Mouse (Mus musculus): Measurements from ENCODE around the gene Adprhl1. TPM values are rescaled to one million over a fixed set of nuclear protein-coding genes. Genes with fewer than 3 reads are reported as not detected.
A peak's percentile ranks its signal among the peaks of the same experiment; 100 is the strongest.

The Adprhl1 gene
- polyA plus RNA-seq, 1 experiment from 2014 or later: 18.1 TPM

DNA sequence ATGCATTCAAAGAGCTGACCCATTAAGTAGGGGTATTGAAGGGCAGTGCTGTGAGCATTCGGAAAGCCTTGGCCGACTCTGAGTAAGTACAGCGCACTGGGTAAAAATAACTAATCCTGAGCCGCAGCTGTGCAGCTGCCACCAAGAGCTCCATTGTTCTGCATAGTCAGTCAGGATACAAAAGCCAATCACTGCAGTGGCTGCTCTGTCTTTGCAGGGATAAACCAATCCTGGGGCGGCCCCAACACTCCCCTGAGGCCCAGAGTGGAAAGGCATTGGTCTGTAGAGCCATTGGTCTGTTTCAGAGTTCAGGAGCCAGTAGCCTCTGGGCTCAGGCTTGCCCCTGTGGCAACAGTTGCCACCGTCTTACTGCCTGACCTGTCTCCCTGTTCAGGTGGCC is 27.7 kb downstream of the Adprhl1 start:
- Histone ChIP-seq H3K4me2 (ENCODE audit: low read depth, low read length) (no peak overlapping the region), H3K9me3 (ENCODE audit: control insufficient read depth, low read length) (no peaks in the 10 kb centered on the region), H3K9ac (ENCODE audit: low read depth, low read length) (no peak overlapping the region), H3K27ac (replicated peaks; ENCODE audit: low read depth, low read length) (no peak overlapping the region), H3K27me3 (replicated peaks; ENCODE audit: control insufficient read depth, insufficient read depth, low read length) (no peaks in the 10 kb centered on the region), H3K4me1 (ENCODE audit: control insufficient read depth, insufficient read depth, low read length) (no peaks in the 10 kb centered on the region), H3K4me3 (ENCODE audit: low read depth, low read length) (no peak overlapping the region), H3K36me3 (ENCODE audit: control insufficient read depth, insufficient read depth, low read length) (no peaks in the 10 kb centered on the region)
- ATAC-seq (ENCODE audit: low read depth) (peak; percentile 88), DNase-seq (ENCODE audit: low spot score) (peak; percentile 76)
- WGBS: 40% methylated on average over 6 of the region's 6 CpGs

DNA sequence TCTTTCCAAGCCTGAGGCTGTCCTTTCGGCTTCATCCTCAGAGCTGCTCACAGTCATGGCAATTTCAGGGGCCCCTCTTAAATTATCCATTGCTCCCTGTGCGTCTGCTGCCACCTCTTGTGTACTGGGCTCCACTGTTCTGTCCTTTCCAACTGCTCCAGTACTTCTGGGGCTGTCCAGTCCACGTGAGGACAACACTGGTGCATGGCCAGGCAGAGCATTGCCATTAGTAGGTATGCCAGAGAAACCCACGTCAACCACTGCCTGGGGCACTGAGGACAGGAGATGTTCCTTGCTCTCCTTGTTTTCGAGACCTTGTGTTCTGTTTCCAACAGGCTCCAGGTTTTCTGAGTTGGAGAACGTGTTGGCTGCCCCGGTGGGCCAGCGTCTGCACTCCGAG is 29.5 kb downstream of the Adprhl1 start:
- Histone ChIP-seq H3K4me2 (ENCODE audit: low read depth, low read length) (no peak overlapping the region), H3K9me3 (ENCODE audit: control insufficient read depth, low read length) (no peaks in the 10 kb centered on the region), H3K36me3 (ENCODE audit: control insufficient read depth, insufficient read depth, low read length) (no peaks in the 10 kb centered on the region), H3K9ac (ENCODE audit: low read depth, low read length) (no peak overlapping the region), H3K4me1 (ENCODE audit: control insufficient read depth, insufficient read depth, low read length) (no peaks in the 10 kb centered on the region), H3K27me3 (replicated peaks; ENCODE audit: control insufficient read depth, insufficient read depth, low read length) (no peaks in the 10 kb centered on the region), H3K27ac (replicated peaks; ENCODE audit: low read depth, low read length) (no peak overlapping the region), H3K4me3 (ENCODE audit: low read depth, low read length) (no peak overlapping the region)
- DNase-seq (ENCODE audit: low spot score) (no peak), ATAC-seq (ENCODE audit: low read depth) (no peak)
- WGBS: 76% methylated on average over 9 of the region's 9 CpGs

DNA sequence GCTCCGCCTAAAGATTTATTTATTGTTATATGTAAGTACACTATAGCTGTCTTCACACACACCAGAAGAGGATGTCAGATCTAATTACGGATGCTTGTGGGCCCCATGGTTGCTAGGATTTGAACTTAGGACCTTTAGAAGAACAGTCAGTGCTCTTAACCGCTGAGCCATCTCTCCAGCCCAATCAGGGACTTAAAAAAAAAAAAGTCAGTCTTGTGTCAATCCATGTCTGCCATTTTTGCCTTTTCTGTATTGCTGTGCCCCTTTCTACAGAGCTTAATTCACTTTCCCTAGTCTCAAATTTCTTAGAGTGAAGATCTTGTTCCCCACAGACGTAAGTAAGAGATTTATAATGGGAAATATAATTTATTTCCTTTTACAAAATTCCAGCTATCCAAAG is 35.5 kb downstream of the Adprhl1 start:
- no peak overlapping the region for H3K27ac ChIP-seq (replicated peaks; ENCODE audit: low read depth, low read length)
- H3K36me3 ChIP-seq (ENCODE audit: control insufficient read depth, insufficient read depth, low read length): no peaks in the 10 kb centered on the region
- no peak overlapping the region for H3K4me3 ChIP-seq (ENCODE audit: low read depth, low read length)
- H3K9me3 ChIP-seq (ENCODE audit: control insufficient read depth, low read length): no peaks in the 10 kb centered on the region
- H3K4me2 ChIP-seq (ENCODE audit: low read depth, low read length): no peak overlapping the region
- no peaks in the 10 kb centered on the region for H3K27me3 ChIP-seq (replicated peaks; ENCODE audit: control insufficient read depth, insufficient read depth, low read length)
- WGBS: 70% methylated on average over 4 of the region's 4 CpGs
- DNase-seq (ENCODE audit: low spot score) (no peak), ATAC-seq (ENCODE audit: low read depth) (no peak)
- peaks cover 6% of the 10 kb centered on the region for H3K4me1 ChIP-seq (ENCODE audit: control insufficient read depth, insufficient read depth, low read length)
- H3K9ac ChIP-seq (ENCODE audit: low read depth, low read length): no peak overlapping the region

DNA sequence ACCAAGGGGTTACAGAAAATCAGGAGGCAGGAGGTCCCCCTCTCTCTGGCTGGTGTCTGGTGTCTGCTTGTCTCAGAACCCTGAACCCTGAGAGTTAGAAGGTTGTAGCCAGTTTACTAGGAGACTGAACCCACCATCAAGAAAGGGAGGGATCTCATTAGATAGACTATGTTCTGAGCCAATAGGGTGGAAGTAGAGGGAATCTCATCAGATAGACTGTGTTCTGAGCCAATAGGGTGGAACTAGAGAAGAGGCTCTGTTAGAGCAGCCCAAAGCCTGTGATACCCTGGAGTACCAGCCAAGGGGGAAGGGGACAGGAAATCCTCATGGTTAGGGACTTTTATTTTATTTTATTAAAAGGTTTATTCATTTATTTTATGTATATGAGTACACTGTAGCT is 36.0 kb downstream of the Adprhl1 start:
- H3K36me3 ChIP-seq (ENCODE audit: control insufficient read depth, insufficient read depth, low read length): no peaks in the 10 kb centered on the region
- DNase-seq (ENCODE audit: low spot score): no peak
- H3K27ac ChIP-seq (replicated peaks; ENCODE audit: low read depth, low read length): no peak overlapping the region
- no peak overlapping the region for H3K4me3 ChIP-seq (ENCODE audit: low read depth, low read length)
- no peak overlapping the region for H3K9ac ChIP-seq (ENCODE audit: low read depth, low read length)
- no peak for ATAC-seq (ENCODE audit: low read depth)
- H3K4me1 ChIP-seq (ENCODE audit: control insufficient read depth, insufficient read depth, low read length): peaks cover 10% of the 10 kb centered on the region
- no peaks in the 10 kb centered on the region for H3K9me3 ChIP-seq (ENCODE audit: control insufficient read depth, low read length)
- H3K27me3 ChIP-seq (replicated peaks; ENCODE audit: control insufficient read depth, insufficient read depth, low read length): no peaks in the 10 kb centered on the region
- H3K4me2 ChIP-seq (ENCODE audit: low read depth, low read length): no peak overlapping the region

DNA sequence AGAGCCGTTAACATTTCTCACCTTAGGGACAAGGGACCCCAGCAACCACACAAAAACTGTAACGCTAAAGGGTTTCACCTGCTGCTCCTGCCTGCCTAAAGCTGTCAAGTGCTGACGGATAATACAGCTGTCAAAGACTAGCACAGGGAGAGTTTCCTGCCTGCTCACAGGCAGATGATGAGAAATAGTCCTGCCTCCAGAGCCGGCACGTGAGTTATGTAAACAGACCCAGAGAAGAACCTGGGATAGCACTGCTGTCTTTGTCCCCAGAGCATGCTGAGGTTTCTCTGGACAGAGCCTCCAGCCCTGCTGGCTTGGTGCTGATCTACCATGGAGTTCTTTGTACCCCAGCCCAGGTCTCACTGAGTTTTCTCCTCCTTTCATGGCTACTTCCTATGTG is 36.9 kb downstream of the Adprhl1 start:
- H3K4me1 ChIP-seq (ENCODE audit: control insufficient read depth, insufficient read depth, low read length): peaks cover 11% of the 10 kb centered on the region
- WGBS: 53% methylated on average over 5 of the region's 5 CpGs
- H3K4me2 ChIP-seq (ENCODE audit: low read depth, low read length): no peak overlapping the region
- H3K9ac ChIP-seq (ENCODE audit: low read depth, low read length): no peak overlapping the region
- H3K4me3 ChIP-seq (ENCODE audit: low read depth, low read length): no peak overlapping the region
- H3K36me3 ChIP-seq (ENCODE audit: control insufficient read depth, insufficient read depth, low read length): no peaks in the 10 kb centered on the region
- DNase-seq (ENCODE audit: low spot score) (no peak), ATAC-seq (ENCODE audit: low read depth) (no peak)
- no peaks in the 10 kb centered on the region for H3K9me3 ChIP-seq (ENCODE audit: control insufficient read depth, low read length)
- H3K27ac ChIP-seq (replicated peaks; ENCODE audit: low read depth, low read length): no peak overlapping the region
- H3K27me3 ChIP-seq (replicated peaks; ENCODE audit: control insufficient read depth, insufficient read depth, low read length): no peaks in the 10 kb centered on the region

- DNase-seq (ENCODE audit: low spot score) (no peak), ATAC-seq (ENCODE audit: low read depth) (no peak)
- Histone ChIP-seq H3K4me3 (ENCODE audit: low read depth, low read length) (no peak overlapping the region), H3K4me1 (ENCODE audit: control insufficient read depth, insufficient read depth, low read length) (peaks cover 11% of the 10 kb centered on the region), H3K36me3 (ENCODE audit: control insufficient read depth, insufficient read depth, low read length) (no peaks in the 10 kb centered on the region), H3K27me3 (replicated peaks; ENCODE audit: control insufficient read depth, insufficient read depth, low read length) (no peaks in the 10 kb centered on the region), H3K27ac (replicated peaks; ENCODE audit: low read depth, low read length) (no peak overlapping the region), H3K9me3 (ENCODE audit: control insufficient read depth, low read length) (no peaks in the 10 kb centered on the region), H3K9ac (ENCODE audit: low read depth, low read length) (no peak overlapping the region), H3K4me2 (ENCODE audit: low read depth, low read length) (no peak overlapping the region)
- 77% methylated on average over 8 of the region's 8 CpGs for WGBS
Measured at GRCm38 (mm10) chr8:13216386-13216785, 37.6 kb downstream of the Adprhl1 start.

DNA sequence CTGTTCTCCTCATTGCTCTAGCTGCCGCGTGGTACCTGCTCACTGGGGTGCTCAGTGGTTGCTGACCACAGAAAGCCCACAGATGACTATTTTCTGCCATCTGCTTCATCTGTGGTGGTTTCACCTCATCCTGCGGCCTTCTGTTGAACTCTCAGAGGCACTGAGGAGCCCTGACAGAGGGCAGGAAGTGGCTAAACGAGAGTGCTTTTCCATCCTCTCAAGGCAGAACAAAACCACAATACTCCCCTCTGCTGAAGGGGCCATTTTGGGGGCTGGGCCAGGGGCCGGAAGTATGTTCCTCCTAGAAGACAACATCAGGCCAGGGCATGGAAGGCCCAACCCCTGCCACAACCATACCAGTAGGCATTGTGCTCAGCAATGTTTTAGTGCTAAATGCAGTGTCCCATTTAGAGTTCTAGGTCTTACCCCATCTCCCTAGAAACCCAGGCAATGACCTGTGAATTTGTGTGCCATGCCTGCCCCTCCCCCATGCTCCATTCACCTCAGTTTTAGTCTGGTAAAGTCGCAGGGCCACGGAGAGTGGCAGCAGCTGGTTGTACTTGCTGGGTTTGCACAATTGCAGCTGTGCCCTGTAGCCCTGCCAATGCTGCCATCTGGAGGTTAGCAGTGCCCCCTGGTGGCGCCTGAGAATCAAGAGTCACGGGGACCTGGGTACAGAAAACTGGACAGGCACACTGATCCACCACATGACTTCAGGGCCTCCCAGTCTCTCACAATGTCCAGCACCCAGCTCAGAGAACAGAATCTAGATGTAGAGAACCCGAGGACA is 40.3 kb downstream of the Adprhl1 start:
- Histone ChIP-seq H3K4me3 (ENCODE audit: low read depth, low read length) (no peak overlapping the region), H3K27ac (replicated peaks; ENCODE audit: low read depth, low read length) (no peak overlapping the region), H3K4me1 (ENCODE audit: control insufficient read depth, insufficient read depth, low read length) (peaks cover 11% of the 10 kb centered on the region), H3K36me3 (ENCODE audit: control insufficient read depth, insufficient read depth, low read length) (no peaks in the 10 kb centered on the region), H3K4me2 (ENCODE audit: low read depth, low read length) (peak overlapping the region; percentile 32), H3K27me3 (replicated peaks; ENCODE audit: control insufficient read depth, insufficient read depth, low read length) (no peaks in the 10 kb centered on the region), H3K9me3 (ENCODE audit: control insufficient read depth, low read length) (no peaks in the 10 kb centered on the region), H3K9ac (ENCODE audit: low read depth, low read length) (no peak overlapping the region)
- peak; percentile 81 for ATAC-seq (ENCODE audit: low read depth)
- WGBS: 24% methylated on average over 10 of the region's 10 CpGs
- peak; percentile 92 for DNase-seq (ENCODE audit: low spot score)

DNA sequence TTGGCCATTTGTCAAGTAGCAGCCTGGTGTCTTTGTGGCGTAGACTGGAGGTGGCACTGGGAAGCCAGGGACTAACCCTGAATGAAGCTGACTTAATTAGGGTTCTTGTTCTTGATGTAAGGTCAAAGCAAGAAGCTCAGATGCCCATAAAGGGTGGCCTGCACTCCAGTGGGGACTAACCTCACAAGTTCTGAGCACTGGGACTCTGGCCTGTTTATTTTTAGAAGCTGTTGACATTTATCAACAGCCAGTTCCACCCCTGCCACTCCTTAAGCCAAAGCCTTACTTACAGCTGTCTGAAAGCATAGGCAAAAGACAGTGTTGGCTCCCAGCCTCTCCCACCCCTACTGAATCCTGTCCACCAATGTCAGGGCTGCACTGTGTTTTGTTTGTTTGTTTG is 44.2 kb downstream of the Adprhl1 start:
- Histone ChIP-seq H3K4me1 (ENCODE audit: control insufficient read depth, insufficient read depth, low read length) (peaks cover 11% of the 10 kb centered on the region), H3K27ac (replicated peaks; ENCODE audit: low read depth, low read length) (no peak overlapping the region)

More for the DNA sequence above, 44.2 kb downstream of the Adprhl1 start:
- Histone ChIP-seq H3K27me3 (replicated peaks; ENCODE audit: control insufficient read depth, insufficient read depth, low read length) (no peaks in the 10 kb centered on the region), H3K36me3 (ENCODE audit: control insufficient read depth, insufficient read depth, low read length) (no peaks in the 10 kb centered on the region), H3K4me2 (ENCODE audit: low read depth, low read length) (no peak overlapping the region), H3K9me3 (ENCODE audit: control insufficient read depth, low read length) (no peaks in the 10 kb centered on the region), H3K9ac (ENCODE audit: low read depth, low read length) (no peak overlapping the region), H3K4me3 (ENCODE audit: low read depth, low read length) (no peak overlapping the region)
- 50% methylated on average over 1 of the region's 1 CpGs for WGBS
- ATAC-seq (ENCODE audit: low read depth) (0 out of 2 replicates have a peak, but pooled peaks have one; percentile 34), DNase-seq (ENCODE audit: low spot score) (no peak)
